Mouse (Mus musculus) kidney, embryonic 14.5 days (tissue): ENCODE results near the gene Ush2a. TPM values are rescaled to one million over a fixed set of nuclear protein-coding genes. Genes with fewer than 3 reads are reported as not detected.

Experiments
- ATAC-seq: fragments of 200-750 bp; cut with Nextera tagmentation; 2 replicates; pipeline ENCODE4 v1.8.0; 2017; ENCODE audit warnings: moderate number of reproducible peaks, mild to moderate bottlenecking, moderate TSS enrichment, moderate library complexity; ENCODE audit not compliant: low FRiP score, low TSS enrichment
- H3K27ac ChIP-seq: fragments of 300-500 bp; sonication (generic); 2 replicates; pipeline ENCODE4 v1.5.1; 2014; ENCODE audit warnings: low read depth, mild to moderate bottlenecking, low read length, moderate library complexity, mixed read lengths
- H3K27me3 ChIP-seq: fragments of 300-500 bp; sonication (generic); 2 replicates; pipeline ENCODE4 v1.6.1; 2014; ENCODE audit warnings: mild to moderate bottlenecking, low read length; ENCODE audit not compliant: control insufficient read depth, insufficient read depth
- H3K36me3 ChIP-seq: fragments of 300-500 bp; sonication (generic); 2 replicates; pipeline ENCODE4 v1.6.1; 2014; ENCODE audit warnings: low read length, mixed read lengths; ENCODE audit not compliant: control insufficient read depth, insufficient read depth
- H3K4me1 ChIP-seq: fragments of 300-500 bp; sonication (generic); 2 replicates; pipeline ENCODE4 v1.6.1; 2014; ENCODE audit warnings: low read length, mixed read lengths; ENCODE audit not compliant: control insufficient read depth, insufficient read depth
- H3K4me2 ChIP-seq: fragments of 300-500 bp; sonication (generic); replicated peaks from 2 replicates; pipeline ENCODE4 v1.6.1; 2014; ENCODE audit warnings: low read depth, mild to moderate bottlenecking, low read length
- H3K4me3 ChIP-seq: fragments of 300-500 bp; sonication (generic); 2 replicates; pipeline ENCODE4 v1.5.1; 2014; ENCODE audit warnings: mild to moderate bottlenecking, low read length
- H3K9ac ChIP-seq: fragments of 300-500 bp; sonication (generic); 2 replicates; pipeline ENCODE4 v1.6.1; 2014; ENCODE audit warnings: low read depth, mild to moderate bottlenecking, low read length, moderate library complexity
- H3K9me3 ChIP-seq: fragments of 300-500 bp; sonication (generic); 2 replicates; pipeline ENCODE4 v1.6.1; 2016; ENCODE audit warnings: low read length; ENCODE audit not compliant: control insufficient read depth
- WGBS: fragments of 180-500 bp; shearing (Covaris S2); extraction: QIAGEN DNeasy Blood & Tissue Kit; methylation state at CpG from one replicate; pipeline ENCODE4 v1.1.7; 2014; 5-methylcytosine and 5-hydroxymethylcytosine counted together
- polyA plus RNA-seq: library from polyadenylated mRNA; unstranded; fragments of >200 nt; fragmentation: Nextera tagmentation; extraction: Ambion mirVana; gene quantifications from 2 replicates; pipeline ENCODE4 v1.2.1, GENCODE M21; 2014

Gene Ush2a
- polyA plus RNA-seq, 1 experiment from 2014 or later, result 0.23 TPM

DNA sequence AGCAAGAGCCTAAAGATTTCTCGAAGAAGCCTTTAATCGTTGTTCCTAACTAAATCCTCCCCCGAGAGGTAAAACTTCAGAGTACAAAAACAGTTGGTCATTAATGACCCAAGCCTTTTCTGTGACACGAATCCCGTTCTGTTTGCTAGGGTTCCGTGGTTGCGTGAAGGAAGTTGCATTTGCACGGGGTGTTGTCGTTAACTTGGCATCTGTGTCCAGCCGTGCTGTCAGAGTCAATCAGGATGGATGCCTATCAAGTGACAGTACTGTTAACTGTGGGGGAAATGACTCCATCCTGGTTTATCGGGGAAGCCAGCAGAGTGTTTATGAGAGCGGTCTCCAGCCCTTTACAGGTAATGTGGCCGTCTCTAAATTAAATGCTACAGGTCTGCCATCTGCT lies 287.9 kb downstream of the Ush2a start:
- no peak for ATAC-seq
- WGBS, result 39% methylated on average over 13 of the region's 13 CpGs
- 0 out of 2 replicates have a peak, but pooled peaks cover 8% of the 10 kb centered on the region for H3K4me1 ChIP-seq
- no peaks in the 10 kb centered on the region for H3K36me3 ChIP-seq
- H3K27me3 ChIP-seq, result no peaks in the 10 kb centered on the region
- H3K9ac ChIP-seq, result no peak overlapping the region
- H3K9me3 ChIP-seq, result no peaks in the 10 kb centered on the region
- no peak overlapping the region for H3K4me2 ChIP-seq
- H3K4me3 ChIP-seq, result no peak overlapping the region
- no peak overlapping the region for H3K27ac ChIP-seq

GRCm38 (mm10) chr1:188551802-188552201 lies 290.0 kb downstream of the Ush2a start:
- Histone ChIP-seq H3K9ac (no peak overlapping the region), H3K4me1 (0 out of 2 replicates have a peak, but pooled peaks cover 8% of the 10 kb centered on the region), H3K27ac (no peak overlapping the region), H3K27me3 (no peaks in the 10 kb centered on the region), H3K9me3 (no peaks in the 10 kb centered on the region), H3K36me3 (no peaks in the 10 kb centered on the region), H3K4me3 (no peak overlapping the region), H3K4me2 (no peak overlapping the region)
- ATAC-seq, result peak; percentile 60; the same call in 1 of the 2 replicates
- WGBS, result 36% methylated on average over 5 of the region's 5 CpGs

DNA sequence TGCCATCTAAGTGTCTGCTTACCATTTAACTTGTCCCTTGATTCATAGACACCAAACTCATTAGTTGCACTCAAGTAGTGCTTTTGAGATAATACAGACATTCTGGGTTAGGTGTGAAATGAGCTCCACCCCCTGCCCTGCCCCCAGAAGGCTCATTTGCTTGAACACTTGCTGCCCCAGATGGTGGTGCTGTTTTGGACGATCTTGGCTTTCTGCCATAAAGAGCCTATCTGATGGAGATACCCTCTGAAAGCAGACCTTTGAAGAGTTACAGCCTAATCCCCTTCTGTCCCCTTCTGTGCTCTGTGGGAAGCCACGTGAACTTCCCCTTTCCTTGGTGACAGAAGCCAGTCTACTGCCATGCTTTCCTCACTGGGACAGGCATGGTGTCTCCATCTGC lies 297.1 kb downstream of the Ush2a start:
- H3K27ac ChIP-seq, result no peak overlapping the region
- no peaks in the 10 kb centered on the region for H3K4me1 ChIP-seq
- ATAC-seq, result no peak
- no peak overlapping the region for H3K4me3 ChIP-seq
- no peaks in the 10 kb centered on the region for H3K36me3 ChIP-seq
- no peaks in the 10 kb centered on the region for H3K9me3 ChIP-seq
- H3K9ac ChIP-seq, result no peak overlapping the region
- H3K4me2 ChIP-seq, result no peak overlapping the region
- H3K27me3 ChIP-seq, result no peaks in the 10 kb centered on the region
- WGBS, result 19% methylated on average over 2 of the region's 2 CpGs

DNA sequence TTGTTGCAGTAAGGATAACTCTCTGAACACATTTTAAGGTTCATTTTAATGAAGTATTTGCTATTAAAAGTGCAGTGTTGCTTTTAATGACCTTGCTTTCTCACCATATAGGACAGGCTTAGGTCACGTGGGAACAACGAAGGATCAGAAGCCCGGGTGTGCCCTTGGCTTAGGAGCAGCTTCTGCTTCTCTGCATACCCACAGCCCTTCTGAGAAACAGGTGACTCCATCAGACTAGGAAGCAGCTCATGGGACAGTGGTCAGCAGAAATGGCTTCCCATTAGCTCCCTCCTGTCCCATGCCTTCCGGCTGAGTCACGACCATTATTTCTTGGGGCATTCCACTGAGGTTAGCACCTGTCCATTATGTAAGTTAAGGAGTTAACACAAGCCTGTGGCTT lies 304.4 kb downstream of the Ush2a start:
- H3K9ac ChIP-seq, result no peak overlapping the region
- no peaks in the 10 kb centered on the region for H3K4me1 ChIP-seq
- ATAC-seq, result no peak

GRCm38 (mm10) chr1:188567486-188567885 lies 305.7 kb downstream of the Ush2a start:
- H3K27ac ChIP-seq, result no peak overlapping the region
- H3K4me3 ChIP-seq, result no peak overlapping the region
- no peak overlapping the region for H3K9ac ChIP-seq
- no peaks in the 10 kb centered on the region for H3K36me3 ChIP-seq
- WGBS, result 38% methylated on average over 4 of the region's 4 CpGs
- ATAC-seq, result no peak
- no peaks in the 10 kb centered on the region for H3K9me3 ChIP-seq
- H3K4me2 ChIP-seq, result no peak overlapping the region
- H3K4me1 ChIP-seq, result no peaks in the 10 kb centered on the region
- H3K27me3 ChIP-seq, result no peaks in the 10 kb centered on the region

More for the DNA sequence above, 304.4 kb downstream of the Ush2a start:
- H3K27ac ChIP-seq, result no peak overlapping the region
- H3K27me3 ChIP-seq, result no peaks in the 10 kb centered on the region
- no peak overlapping the region for H3K4me3 ChIP-seq
- H3K36me3 ChIP-seq, result no peaks in the 10 kb centered on the region
- whole genome bisulfite sequencing, result 83% methylated on average over 5 of the region's 5 CpGs
- H3K9me3 ChIP-seq, result no peaks in the 10 kb centered on the region
- H3K4me2 ChIP-seq, result no peak overlapping the region

DNA sequence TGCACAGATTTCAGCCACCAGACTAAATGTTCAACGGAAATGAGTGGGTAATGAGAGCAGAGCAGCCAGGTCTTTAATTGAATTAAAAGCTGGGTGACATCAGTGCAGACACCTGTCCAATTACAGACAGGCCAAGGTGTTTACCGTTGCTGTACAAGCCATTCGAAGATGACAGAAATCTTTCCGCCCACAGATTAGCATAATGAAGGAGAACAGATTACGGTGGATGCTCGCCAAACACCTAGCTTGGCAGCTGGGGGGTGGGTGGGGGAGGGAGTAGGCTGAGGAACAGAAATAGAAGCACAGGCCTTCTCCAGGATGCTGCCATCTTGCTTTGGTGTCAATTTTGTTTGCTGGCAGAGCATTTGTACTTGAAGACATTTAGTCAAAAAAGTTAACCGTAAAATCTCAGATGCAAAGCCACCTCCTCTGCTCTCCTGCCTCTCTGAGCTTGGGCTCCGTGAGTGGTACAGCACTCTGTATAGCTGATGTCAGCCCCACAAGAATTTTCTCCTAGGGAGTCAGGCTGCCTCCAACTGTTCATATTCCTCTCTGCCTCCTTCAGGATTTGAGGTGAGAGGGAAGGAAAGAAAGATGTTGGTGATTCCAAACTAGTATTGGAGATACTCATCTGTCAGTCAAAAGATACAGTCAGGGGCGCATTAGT lies 306.6 kb downstream of the Ush2a start:
- H3K9me3 ChIP-seq, result no peaks in the 10 kb centered on the region
- no peak overlapping the region for H3K4me3 ChIP-seq
- H3K27me3 ChIP-seq, result no peaks in the 10 kb centered on the region
- H3K27ac ChIP-seq, result no peak overlapping the region
- no peak overlapping the region for H3K9ac ChIP-seq
- WGBS, result 89% methylated on average over 9 of the region's 9 CpGs
- no peaks in the 10 kb centered on the region for H3K4me1 ChIP-seq
- no peak for ATAC-seq
- H3K4me2 ChIP-seq, result no peak overlapping the region
- no peaks in the 10 kb centered on the region for H3K36me3 ChIP-seq

- no peaks in the 10 kb centered on the region for H3K27me3 ChIP-seq
- H3K36me3 ChIP-seq, result no peaks in the 10 kb centered on the region
- no peak for ATAC-seq
- no peak overlapping the region for H3K27ac ChIP-seq
- H3K4me3 ChIP-seq, result no peak overlapping the region
- no peaks in the 10 kb centered on the region for H3K9me3 ChIP-seq
- no peak overlapping the region for H3K9ac ChIP-seq
- WGBS, result 75% methylated on average over 8 of the region's 8 CpGs
- no peaks in the 10 kb centered on the region for H3K4me1 ChIP-seq
- H3K4me2 ChIP-seq, result no peak overlapping the region
Measured at GRCm38 (mm10) chr1:188576246-188576747, 314.5 kb downstream of the Ush2a start.

DNA sequence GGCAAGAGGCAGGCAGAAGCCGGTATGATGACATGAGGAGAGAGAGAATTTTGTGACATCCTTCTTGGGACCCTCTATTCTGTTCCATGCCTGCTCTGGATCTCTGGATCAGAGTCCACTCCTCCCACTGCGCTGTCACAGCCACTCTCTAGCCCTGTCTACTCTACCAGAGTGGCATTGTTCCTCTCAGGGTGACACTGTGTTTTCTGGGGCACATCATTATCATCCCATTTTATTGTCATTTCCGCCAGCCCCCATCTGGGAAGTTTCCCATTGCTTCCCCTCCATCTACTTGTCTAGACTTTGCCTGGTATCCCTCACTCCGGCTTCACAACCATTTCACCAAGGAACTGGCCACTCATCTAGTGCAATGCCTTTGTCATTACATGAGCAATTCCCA lies 315.6 kb downstream of the Ush2a start:
- Histone ChIP-seq H3K4me3 (no peak overlapping the region), H3K9ac (no peak overlapping the region), H3K4me1 (no peaks in the 10 kb centered on the region), H3K27me3 (no peaks in the 10 kb centered on the region), H3K4me2 (no peak overlapping the region), H3K36me3 (no peaks in the 10 kb centered on the region), H3K9me3 (no peaks in the 10 kb centered on the region), H3K27ac (no peak overlapping the region)
- WGBS, result 92% methylated on average over 4 of the region's 4 CpGs
- no peak for ATAC-seq

GRCm38 (mm10) chr1:188581136-188581535 lies 319.3 kb downstream of the Ush2a start:
- H3K27ac ChIP-seq, result no peak overlapping the region
- H3K4me1 ChIP-seq, result no peaks in the 10 kb centered on the region
- no peaks in the 10 kb centered on the region for H3K9me3 ChIP-seq
- 58% methylated on average over 4 of the region's 4 CpGs for WGBS
- H3K4me2 ChIP-seq, result no peak overlapping the region
- H3K4me3 ChIP-seq, result no peak overlapping the region
- H3K27me3 ChIP-seq, result no peaks in the 10 kb centered on the region
- no peak for ATAC-seq
- H3K36me3 ChIP-seq, result no peaks in the 10 kb centered on the region
- no peak overlapping the region for H3K9ac ChIP-seq
